Mouse (Mus musculus) heart, embryonic 10.5 days (tissue): ENCODE measurements around the gene Sox15. TPM values are rescaled to one million over a fixed set of nuclear protein-coding genes. Genes with fewer than 3 reads are reported as not detected.
"Not testable (repeated sequence)": the region's sequence is repeated elsewhere in the genome, so short reads cannot be mapped to it uniquely, and the experiment has no call there.

Source experiments
- DNase-seq: peaks from one replicate; pipeline ENCODE4 v3.0.0-alpha.2; 2017; ENCODE audit warnings: low spot score
- H3K27ac ChIP-seq: fragments of 300-500 bp; sonication (generic); 2 replicates; pipeline ENCODE4 v1.5.1; 2016; ENCODE audit warnings: mild to moderate bottlenecking
- H3K27me3 ChIP-seq: fragments of 300-500 bp; sonication (generic); 2 replicates; pipeline ENCODE4 v1.6.1; 2016; ENCODE audit warnings: mild to moderate bottlenecking; ENCODE audit not compliant: poor library complexity, insufficient read depth, severe bottlenecking
- H3K36me3 ChIP-seq: fragments of 300-500 bp; sonication (generic); 2 replicates; pipeline ENCODE4 v1.6.1; 2016; ENCODE audit warnings: mild to moderate bottlenecking, moderate library complexity
- H3K4me1 ChIP-seq: fragments of 300-500 bp; sonication (generic); 2 replicates; pipeline ENCODE4 v1.6.1; 2016; ENCODE audit warnings: mild to moderate bottlenecking
- H3K4me3 ChIP-seq: fragments of 300-500 bp; sonication (generic); 2 replicates; pipeline ENCODE4 v1.5.1; 2016; ENCODE audit warnings: mild to moderate bottlenecking, moderate library complexity
- H3K9me3 ChIP-seq: fragments of 300-500 bp; sonication (generic); 2 replicates; pipeline ENCODE4 v1.6.1; 2016; ENCODE audit warnings: mild to moderate bottlenecking, moderate library complexity
- WGBS: fragments of 180-500 bp; shearing (Covaris S2); methylation state at CpG from one replicate; pipeline ENCODE4 v1.1.7; 2016; 5-methylcytosine and 5-hydroxymethylcytosine counted together
- polyA plus RNA-seq: library from polyadenylated mRNA; unstranded; fragments of >200 nt; fragmentation: Nextera tagmentation; extraction: Ambion mirVana; gene quantifications from 2 replicates; pipeline ENCODE4 v1.2.1, GENCODE M21; 2016

Gene Sox15
- polyA plus RNA-seq, 1 experiment from 2014 or later: 0.15 TPM

DNA sequence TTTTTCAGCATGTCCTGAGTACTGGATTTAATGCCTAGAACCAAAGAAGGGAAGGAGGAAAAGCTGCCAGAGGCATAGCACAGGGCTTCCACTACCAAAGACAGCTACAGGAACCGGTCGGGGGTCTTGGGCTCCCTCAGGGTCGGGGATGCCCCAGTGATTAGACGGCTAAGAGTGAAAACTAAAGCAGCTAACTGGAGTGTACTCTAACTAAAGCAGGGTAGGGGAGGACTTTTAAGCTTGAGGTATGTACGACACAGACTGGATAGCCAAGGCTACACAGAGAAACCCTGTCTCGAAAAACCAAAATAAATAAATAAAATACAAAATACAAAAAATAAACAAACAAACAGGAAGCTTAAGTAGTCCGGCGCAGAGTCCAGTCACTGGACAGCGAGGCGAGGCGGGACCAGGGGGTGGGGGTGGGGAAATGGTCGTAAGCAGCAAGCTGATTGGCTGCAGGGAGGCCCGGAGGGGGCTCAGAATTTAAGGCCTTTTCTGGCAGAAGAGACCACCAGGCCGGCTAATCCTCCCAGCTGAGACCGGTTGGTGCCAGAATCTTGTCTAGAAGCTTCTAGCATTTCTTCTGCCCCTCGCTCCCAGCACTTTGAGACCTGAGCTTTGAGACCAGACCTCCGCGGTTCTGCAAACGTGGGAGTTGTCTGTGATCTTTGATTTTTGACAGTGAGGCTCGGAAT, 33.4 kb upstream of the Sox15 start, which contains the start of gene Sat2:
Gene Sat2 (plus strand): TSS at position 454 of the 698 bp plus-strand sequence.
- WGBS: 3% methylated on average over 20 of the region's 20 CpGs

GRCm38 (mm10) chr11:69622406-69622805, 32.7 kb upstream of the Sox15 start:
- 39% methylated on average over 6 of the region's 6 CpGs for WGBS
- no peak for DNase-seq

More for the DNA sequence above, 33.4 kb upstream of the Sox15 start, which contains the start of gene Sat2:
- Histone ChIP-seq H3K4me3 (peak within 1 kb of the TSS; percentile 74), H3K4me1 (peaks cover 36% of the 10 kb centered on the region), H3K27me3 (peaks cover 3% of the 10 kb centered on the region; the same call in 1 of the 2 replicates), H3K9me3 (no peaks in the 10 kb centered on the region), H3K36me3 (no peaks in the 10 kb centered on the region), H3K27ac (peak within 1 kb of the TSS; percentile 93)
- peak; percentile 95 for DNase-seq

GRCm38 (mm10) chr11:69623006-69623405, 32.1 kb upstream of the Sox15 start:
- H3K9me3 ChIP-seq: no peaks in the 10 kb centered on the region
- H3K27ac ChIP-seq: 0 out of 2 replicates have a peak overlapping the region, but pooled peaks have one; percentile 93
- WGBS: 56% methylated on average over 4 of the region's 4 CpGs
- peak overlapping the region; percentile 74; the same call in 1 of the 2 replicates for H3K4me3 ChIP-seq
- no peaks in the 10 kb centered on the region for H3K27me3 ChIP-seq
- no peak for DNase-seq
- no peaks in the 10 kb centered on the region for H3K36me3 ChIP-seq
- H3K4me1 ChIP-seq: peaks cover 26% of the 10 kb centered on the region

More at GRCm38 (mm10) chr11:69622406-69622805, 32.7 kb upstream of the Sox15 start:
- H3K27me3 ChIP-seq: peaks cover 3% of the 10 kb centered on the region; the same call in 1 of the 2 replicates
- H3K36me3 ChIP-seq: no peaks in the 10 kb centered on the region
- H3K27ac ChIP-seq: peak overlapping the region; percentile 93
- H3K4me3 ChIP-seq: peak overlapping the region; percentile 74
- H3K9me3 ChIP-seq: no peaks in the 10 kb centered on the region
- H3K4me1 ChIP-seq: peaks cover 31% of the 10 kb centered on the region

GRCm38 (mm10) chr11:69624339-69624738, 30.8 kb upstream of the Sox15 start:
- H3K27ac ChIP-seq, H3K36me3 ChIP-seq, H3K9me3 ChIP-seq, DNase-seq, H3K27me3 ChIP-seq, H3K4me3 ChIP-seq: not testable (repeated sequence)
- H3K4me1 ChIP-seq: peaks cover 22% of the 10 kb centered on the region
- 85% methylated on average over 2 of the region's 2 CpGs for WGBS

DNA sequence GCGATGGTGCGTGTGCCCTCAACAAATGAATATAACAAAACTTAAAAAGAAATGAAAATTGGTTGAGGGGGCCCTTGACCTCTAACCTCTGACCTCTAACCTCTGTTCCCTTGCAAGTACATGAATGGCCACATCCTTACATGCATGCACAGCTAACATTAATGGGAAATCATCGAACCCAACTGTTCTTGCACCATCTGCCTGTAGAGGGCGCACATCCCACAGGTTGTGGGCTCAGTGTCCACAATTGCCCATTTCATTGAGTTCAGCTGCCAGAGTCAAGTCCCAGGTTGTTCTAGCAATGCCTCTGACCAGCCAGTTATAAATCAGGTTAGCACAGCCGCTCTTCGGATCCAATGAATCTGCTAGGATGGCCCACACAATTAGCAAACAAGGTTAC, 26.8 kb upstream of the Sox15 start:
- Histone ChIP-seq H3K4me1 (0 out of 2 replicates have a peak, but pooled peaks cover 4% of the 10 kb centered on the region), H3K4me3 (no peak overlapping the region), H3K36me3 (no peaks in the 10 kb centered on the region), H3K27me3 (no peaks in the 10 kb centered on the region), H3K9me3 (no peaks in the 10 kb centered on the region), H3K27ac (no peak overlapping the region)
- DNase-seq: peak; percentile 92
- WGBS: 36% methylated on average over 6 of the region's 6 CpGs

GRCm38 (mm10) chr11:69629802-69630201, 25.3 kb upstream of the Sox15 start:
- Histone ChIP-seq H3K27me3 (no peaks in the 10 kb centered on the region), H3K27ac (no peak overlapping the region), H3K4me1 (peaks cover 16% of the 10 kb centered on the region), H3K9me3 (no peaks in the 10 kb centered on the region), H3K4me3 (no peak overlapping the region), H3K36me3 (no peaks in the 10 kb centered on the region)
- 69% methylated on average over 1 of the region's 1 CpGs for WGBS
- DNase-seq: no peak

DNA sequence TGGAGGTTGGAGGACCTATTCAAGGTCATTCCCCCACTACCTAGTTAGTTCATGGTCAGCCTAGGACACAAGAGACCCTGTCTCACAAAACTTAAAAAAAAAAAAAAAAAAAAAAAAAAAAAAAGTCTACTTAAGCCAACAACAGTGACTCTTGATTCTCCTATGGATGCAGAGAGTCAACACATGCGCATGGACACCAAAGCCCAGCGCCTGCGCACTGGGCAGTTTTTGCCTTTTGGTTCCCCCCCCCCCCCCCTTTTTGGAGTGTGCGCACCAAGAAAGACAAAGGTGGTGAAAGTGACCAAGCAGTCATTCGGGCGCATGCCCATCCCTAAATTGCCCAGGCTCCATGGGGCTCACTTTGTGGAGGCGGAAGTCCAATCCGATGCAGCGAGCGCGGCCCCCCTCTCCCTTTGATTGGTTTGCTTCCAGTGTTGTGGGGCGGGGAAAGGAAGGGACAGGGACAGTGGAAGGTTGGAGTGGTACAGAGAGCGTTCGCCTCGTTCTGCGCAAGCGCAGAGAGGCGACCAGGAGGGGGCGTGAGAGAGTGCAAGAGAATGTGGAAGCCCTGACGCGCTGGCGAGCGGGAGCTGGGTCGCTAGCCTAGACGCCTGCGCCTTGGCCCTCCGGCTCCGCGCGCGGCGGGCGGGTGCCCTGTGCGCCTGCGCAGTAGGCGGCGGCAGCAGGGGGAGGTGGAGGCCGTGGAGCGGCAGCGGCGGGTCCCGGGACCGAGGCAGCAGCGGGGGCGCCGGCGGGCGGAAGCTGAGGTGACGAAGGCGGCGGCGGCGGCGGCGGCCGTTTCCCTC, 22.6 kb upstream of the Sox15 start, which contains the start of gene Fxr2:
Gene Fxr2 (plus strand): TSS at position 707 of the 806 bp plus-strand sequence.
- Histone ChIP-seq H3K4me3 (peak within 1 kb of the TSS; percentile 99), H3K4me1 (peaks cover 29% of the 10 kb centered on the region), H3K36me3 (peaks cover 10% of the 10 kb centered on the region), H3K9me3 (no peaks in the 10 kb centered on the region), H3K27me3 (no peaks in the 10 kb centered on the region), H3K27ac (peak within 1 kb of the TSS; percentile 98)
- under 1% methylated on average over 55 of the region's 56 CpGs for WGBS
- DNase-seq: peak; percentile 100

GRCm38 (mm10) chr11:69633128-69633866, 21.8 kb upstream of the Sox15 start:
- Histone ChIP-seq H3K27me3 (no peaks in the 10 kb centered on the region), H3K4me3 (peak overlapping the region; percentile 99), H3K4me1 (peaks cover 29% of the 10 kb centered on the region), H3K36me3 (peaks cover 15% of the 10 kb centered on the region), H3K9me3 (no peaks in the 10 kb centered on the region), H3K27ac (peak overlapping the region; percentile 98)
- WGBS: 1% methylated on average over 50 of the region's 50 CpGs
- DNase-seq: peak; percentile 89

DNA sequence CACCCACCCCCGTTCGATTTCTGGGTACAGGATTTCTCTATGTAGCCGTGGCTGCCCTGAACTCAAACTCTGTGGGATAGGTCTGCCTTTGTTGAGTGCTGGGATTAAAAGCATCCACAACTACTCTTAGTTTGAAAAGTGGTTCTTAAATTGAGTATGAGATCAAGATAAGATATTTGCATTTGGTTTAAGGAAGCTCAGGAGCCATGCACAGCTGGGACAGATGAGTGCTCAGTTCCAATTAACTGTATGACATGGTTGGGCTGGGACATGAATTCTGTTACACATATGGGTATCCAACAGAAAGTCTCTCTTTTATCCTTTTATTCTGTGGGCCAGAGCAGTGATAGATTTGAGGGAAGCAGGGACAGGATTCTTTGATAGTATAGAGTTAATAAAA, 19.6 kb upstream of the Sox15 start:
- 89% methylated on average over 3 of the region's 3 CpGs for WGBS
- H3K36me3 ChIP-seq: peaks cover 33% of the 10 kb centered on the region
- H3K4me3 ChIP-seq: no peak overlapping the region
- H3K27me3 ChIP-seq: no peaks in the 10 kb centered on the region
- no peaks in the 10 kb centered on the region for H3K9me3 ChIP-seq
- DNase-seq: no peak
- peaks cover 29% of the 10 kb centered on the region for H3K4me1 ChIP-seq
- no peak overlapping the region for H3K27ac ChIP-seq

GRCm38 (mm10) chr11:69645860-69646259, 9.3 kb upstream of the Sox15 start:
- 88% methylated on average over 5 of the region's 5 CpGs for WGBS

DNA sequence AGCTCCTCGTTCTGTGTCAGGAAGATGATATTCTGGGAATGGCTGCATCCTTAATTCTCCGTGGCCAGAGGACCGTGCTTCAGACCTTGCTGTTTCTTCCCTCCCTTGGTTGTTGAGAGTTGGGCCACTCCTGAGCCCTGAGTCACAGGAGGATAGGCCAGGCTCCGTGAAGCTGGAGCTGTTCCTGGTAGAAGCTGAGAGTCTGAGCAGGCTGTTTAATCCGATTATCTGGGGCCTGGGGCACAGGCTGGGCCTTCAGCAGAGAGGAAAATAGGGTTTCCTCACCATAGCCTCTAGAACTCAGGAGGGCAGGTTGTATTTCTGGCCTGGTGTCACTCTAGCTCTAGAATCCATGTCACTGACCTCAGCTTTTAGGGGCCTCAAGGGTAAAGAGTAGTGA, 1.7 kb upstream of the Sox15 start:
- no peaks in the 10 kb centered on the region for H3K27me3 ChIP-seq
- DNase-seq: no peak
- 68% methylated on average over 5 of the region's 5 CpGs for WGBS
- peaks cover 87% of the 10 kb centered on the region for H3K36me3 ChIP-seq
- peaks cover 35% of the 10 kb centered on the region for H3K4me1 ChIP-seq
- H3K4me3 ChIP-seq: no peak overlapping the region
- H3K9me3 ChIP-seq: no peaks in the 10 kb centered on the region
- H3K27ac ChIP-seq: no peak overlapping the region

More at GRCm38 (mm10) chr11:69645860-69646259, 9.3 kb upstream of the Sox15 start:
- Histone ChIP-seq H3K4me3 (no peak overlapping the region), H3K36me3 (peaks cover 97% of the 10 kb centered on the region), H3K27me3 (no peaks in the 10 kb centered on the region), H3K27ac (no peak overlapping the region), H3K9me3 (no peaks in the 10 kb centered on the region), H3K4me1 (no peaks in the 10 kb centered on the region)
- no peak for DNase-seq

DNA sequence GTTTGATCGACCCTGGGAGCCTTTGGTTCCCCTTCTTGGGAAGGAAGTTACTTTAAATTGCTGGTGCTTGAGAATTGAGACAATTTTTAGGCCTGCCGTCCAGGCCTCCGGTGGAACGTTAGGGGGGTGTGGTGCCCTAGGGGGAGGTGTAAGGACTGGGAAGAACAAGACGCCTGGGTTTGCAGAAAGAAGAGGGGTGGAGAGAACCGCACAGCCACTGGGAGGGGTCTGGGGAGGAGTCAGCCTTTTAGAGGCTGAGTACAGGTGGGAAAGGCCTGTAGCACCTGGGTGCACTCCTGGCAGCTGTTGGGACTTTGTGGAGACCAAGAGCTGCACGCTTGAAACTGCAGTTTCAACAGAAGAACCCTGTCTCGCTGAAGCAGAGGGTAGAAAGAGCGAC, 354 bp upstream of the Sox15 start:
- Histone ChIP-seq H3K4me3 (peak overlapping the region; percentile 13; the same call in 1 of the 2 replicates), H3K27me3 (no peaks in the 10 kb centered on the region), H3K36me3 (peaks cover 85% of the 10 kb centered on the region), H3K4me1 (peaks cover 38% of the 10 kb centered on the region), H3K9me3 (no peaks in the 10 kb centered on the region), H3K27ac (peak overlapping the region; percentile 59)
- no peak for DNase-seq
- 39% methylated on average over 9 of the region's 9 CpGs for WGBS
